Mouse (Mus musculus): ENCODE results near the gene Ankrd55. TPM values are rescaled to one million over a fixed set of nuclear protein-coding genes. Genes with fewer than 3 reads are reported as not detected.

Ankrd55 gene
- total and polyA plus RNA-seq, 3 experiments: 1.1 to 2.2 (median 1.1) TPM

DNA sequence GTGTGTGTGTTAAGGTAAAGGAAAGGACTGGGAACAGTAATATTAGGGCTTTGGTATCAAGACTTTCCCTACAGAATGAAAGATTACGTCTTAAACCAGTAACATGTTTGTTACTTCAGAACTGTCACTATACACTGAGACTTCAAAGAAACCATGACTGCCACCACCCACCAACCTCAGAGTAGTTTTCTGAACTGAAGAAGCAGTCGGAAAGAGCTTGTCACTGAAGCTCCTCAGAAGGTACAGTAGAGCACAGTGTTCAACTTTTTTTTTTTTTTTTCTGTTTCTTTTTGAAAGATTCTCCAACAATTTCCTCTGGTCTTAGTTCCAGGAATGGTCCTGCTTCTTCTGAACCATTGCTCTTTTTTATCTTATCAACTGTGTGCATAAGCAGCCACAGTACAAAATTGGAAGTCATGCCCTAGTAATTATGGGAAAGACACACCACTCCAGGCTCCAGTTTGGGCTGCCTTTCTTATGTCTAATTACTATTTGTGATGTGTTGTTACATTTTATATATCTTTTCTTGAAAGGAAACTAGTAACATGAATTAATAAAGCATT is 129.7 kb downstream of the Ankrd55 start:
- DNase-seq (ENCODE audit: extremely low read depth): no peak
- TF ChIP-seq BHLHE40 (IDR thresholded peaks at IDR 0.05; ENCODE audit: low read depth, low read length) (no peak), PAX5 (IDR thresholded peaks at IDR 0.05; ENCODE audit: low read length) (no peak), ZNF384 (IDR thresholded peaks at IDR 0.05; ENCODE audit: low read depth, low read length) (peak; percentile 55; the same call in 1 of the 2 replicates)
- peaks cover 4 to 29% of the 10 kb centered on the region in 2 experiments for H3K4me1 ChIP-seq (ENCODE audit: control insufficient read depth in 1 of 2, insufficient read depth in 2 of 2)
- H3K9me3 ChIP-seq (replicated peaks; ENCODE audit: low read length): peaks cover 2% of the 10 kb centered on the region
- no peaks in the 10 kb centered on the region for H3K27me3 ChIP-seq (replicated peaks)
- H3K27ac ChIP-seq (ENCODE audit: insufficient read depth, low read depth): no peak overlapping the region
- H3K79me2 ChIP-seq (replicated peaks; ENCODE audit: control insufficient read depth, extremely low read depth, insufficient read depth, poor library complexity, severe bottlenecking): no peaks in the 10 kb centered on the region
- no peak overlapping the region for H3K4me3 ChIP-seq (replicated peaks in 1 of 3; ENCODE audit: low read depth in 2 of 3, low read length in 2 of 3, poor library complexity in 1 of 3)
- no peak overlapping the region for H3K9ac ChIP-seq (ENCODE audit: insufficient read depth, low read depth)
- dilution Hi-C loops (cut with MboI; ENCODE audit: extremely low pct_ligation_motif_present, extremely low pct_unique_long_range_greater_than_20kb, low sequenced_read_pairs): no loop called here
- no peaks in the 10 kb centered on the region for H3K36me3 ChIP-seq (replicated peaks in 1 of 2; ENCODE audit: control insufficient read depth in 1 of 2, insufficient read depth in 1 of 2, low read length in 1 of 2)
- in situ Hi-C loops (cut with MboI; ENCODE audit: low pct_ligation_motif_present, low pct_unique_long_range_greater_than_20kb, low sequenced_read_pairs): no loop called here
- no peak overlapping the region for H3K4me2 ChIP-seq (ENCODE audit: insufficient read depth, low read depth, poor library complexity, severe bottlenecking)

- Histone ChIP-seq H3K9ac (ENCODE audit: insufficient read depth, low read depth) (no peak overlapping the region), H3K4me1 (ENCODE audit: control insufficient read depth in 1 of 2, insufficient read depth in 2 of 2) (peaks cover 1 to 22% of the 10 kb centered on the region in 2 experiments), H3K27ac (ENCODE audit: insufficient read depth, low read depth) (no peak overlapping the region), H3K4me3 (replicated peaks in 1 of 3; ENCODE audit: low read depth in 2 of 3, low read length in 2 of 3, poor library complexity in 1 of 3) (no peak overlapping the region), H3K79me2 (replicated peaks; ENCODE audit: control insufficient read depth, extremely low read depth, insufficient read depth, poor library complexity, severe bottlenecking) (no peaks in the 10 kb centered on the region), H3K9me3 (replicated peaks; ENCODE audit: low read length) (peaks cover 2% of the 10 kb centered on the region), H3K36me3 (replicated peaks in 1 of 2; ENCODE audit: control insufficient read depth in 1 of 2, insufficient read depth in 1 of 2, low read length in 1 of 2) (no peaks in the 10 kb centered on the region), H3K4me2 (ENCODE audit: insufficient read depth, low read depth, poor library complexity, severe bottlenecking) (no peak overlapping the region), H3K27me3 (replicated peaks) (no peaks in the 10 kb centered on the region)
- in situ Hi-C loops (cut with MboI; ENCODE audit: low pct_ligation_motif_present, low pct_unique_long_range_greater_than_20kb, low sequenced_read_pairs): no loop called here
- no peak for DNase-seq (ENCODE audit: extremely low read depth)
- dilution Hi-C loops (cut with MboI; ENCODE audit: extremely low pct_ligation_motif_present, extremely low pct_unique_long_range_greater_than_20kb, low sequenced_read_pairs): no loop called here
- TF ChIP-seq USF1 (IDR thresholded peaks at IDR 0.05; ENCODE audit: low read depth, low read length): no peak
- no peak for TF ChIP-seq CTCF (conservative IDR thresholded peaks at IDR 0.05 in 1 of 2, IDR thresholded peaks at IDR 0.05 in 1 of 2; ENCODE audit: low read depth in 2 of 2, low read length in 2 of 2)
- TF ChIP-seq JUN (IDR thresholded peaks at IDR 0.05; ENCODE audit: insufficient read depth, low read depth, low read length): no peak
- TF ChIP-seq USF2 (conservative IDR thresholded peaks at IDR 0.05; ENCODE audit: low read depth, low read length): no peak
- TF ChIP-seq CHD1 (IDR thresholded peaks at IDR 0.05; ENCODE audit: low read depth, low read length): no peak
- TF ChIP-seq BHLHE40 (IDR thresholded peaks at IDR 0.05; ENCODE audit: low read depth, low read length): no peak
- TF ChIP-seq MXI1 (IDR thresholded peaks at IDR 0.05; ENCODE audit: low read depth, low read length): no peak
- TF ChIP-seq RAD21 (IDR thresholded peaks at IDR 0.05; ENCODE audit: low read depth, low read length): no peak
- no peak for TF ChIP-seq POLR2A (IDR thresholded peaks at IDR 0.05; ENCODE audit: low read depth, low read length)
- no peak for TF ChIP-seq SIN3A (IDR thresholded peaks at IDR 0.05; ENCODE audit: low read length)
- TF ChIP-seq ETS1 (conservative IDR thresholded peaks at IDR 0.05; ENCODE audit: low read depth, low read length): no peak
- no peak for TF ChIP-seq TBP (conservative IDR thresholded peaks at IDR 0.05; ENCODE audit: low read depth, low read length)
- no peak for TF ChIP-seq NELFE (IDR thresholded peaks at IDR 0.05; ENCODE audit: low read depth, low read length)
- no peak for TF ChIP-seq SMC3 (IDR thresholded peaks at IDR 0.05; ENCODE audit: low read depth, low read length)
These were observed 130.3 kb downstream of the Ankrd55 start for GRCm38 (mm10) chr13:112418595-112418994.
